Mouse (Mus musculus) hindbrain, embryonic 13.5 days (tissue): ENCODE measurements at regions not wholly inside any gene's neighbourhood (a gene's known extent, or its start where the extent isn't known, plus 50 kb on each side); places are given as distances from the start of the nearest gene placed in this dataset.

ENCODE experiments used
- ATAC-seq: fragments of 200-750 bp; cut with Nextera tagmentation; 2 replicates; pipeline ENCODE4 v1.8.0; 2017; ENCODE audit warnings: moderate TSS enrichment; ENCODE audit not compliant: low FRiP score
- H3K27ac ChIP-seq: fragments of 300-500 bp; sonication (generic); 2 replicates; pipeline ENCODE4 v1.5.1; 2015; ENCODE audit warnings: inconsistent platforms, mild to moderate bottlenecking, moderate library complexity
- H3K27me3 ChIP-seq: fragments of 300-500 bp; sonication (generic); 2 replicates; pipeline ENCODE4 v1.6.1; 2015; ENCODE audit warnings: mild to moderate bottlenecking, inconsistent platforms
- H3K36me3 ChIP-seq: fragments of 300-500 bp; sonication (generic); 2 replicates; pipeline ENCODE4 v1.6.1; 2015; ENCODE audit warnings: mild to moderate bottlenecking, inconsistent platforms
- H3K4me1 ChIP-seq: fragments of 300-500 bp; sonication (generic); replicated peaks from 2 replicates; pipeline ENCODE4 v1.6.1; 2015; ENCODE audit warnings: inconsistent platforms
- H3K4me2 ChIP-seq: fragments of 300-500 bp; sonication (generic); 2 replicates; pipeline ENCODE4 v1.6.1; 2015; ENCODE audit warnings: inconsistent platforms, mild to moderate bottlenecking, moderate library complexity
- H3K4me3 ChIP-seq: fragments of 300-500 bp; sonication (generic); 2 replicates; pipeline ENCODE4 v1.5.1; 2015; ENCODE audit warnings: mild to moderate bottlenecking, inconsistent platforms
- H3K9ac ChIP-seq: fragments of 300-500 bp; sonication (generic); 2 replicates; pipeline ENCODE4 v1.6.1; 2015; ENCODE audit warnings: mild to moderate bottlenecking, inconsistent platforms
- H3K9me3 ChIP-seq: fragments of 300-500 bp; sonication (generic); 2 replicates; pipeline ENCODE4 v1.6.1; 2016; ENCODE audit warnings: inconsistent platforms
- WGBS: fragments of 180-500 bp; shearing (Covaris S2); methylation state at CpG from one replicate; pipeline ENCODE4 v1.1.7; 2015; 5-methylcytosine and 5-hydroxymethylcytosine counted together

DNA sequence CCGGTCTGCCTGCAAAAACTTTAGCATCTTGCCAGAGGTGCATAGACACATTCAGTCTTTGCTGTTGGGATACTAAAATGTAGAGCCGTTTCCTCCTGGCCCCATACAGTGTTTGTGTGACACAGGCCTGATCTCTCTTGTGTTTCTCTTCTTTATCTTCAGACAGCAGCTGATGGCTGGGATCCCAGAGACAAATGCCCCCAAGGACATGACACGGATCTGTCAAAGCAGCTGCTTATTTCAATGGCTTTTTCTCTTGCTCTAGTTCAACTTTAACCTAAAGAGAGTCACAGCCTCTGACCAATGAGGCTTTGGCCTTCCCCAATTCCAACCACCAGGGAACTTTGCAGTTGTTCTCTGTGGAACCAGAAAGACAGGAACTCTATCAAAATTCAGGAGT is 211.7 kb upstream of the Fam19a5 start:
- H3K4me3 ChIP-seq, result no peak overlapping the region

DNA sequence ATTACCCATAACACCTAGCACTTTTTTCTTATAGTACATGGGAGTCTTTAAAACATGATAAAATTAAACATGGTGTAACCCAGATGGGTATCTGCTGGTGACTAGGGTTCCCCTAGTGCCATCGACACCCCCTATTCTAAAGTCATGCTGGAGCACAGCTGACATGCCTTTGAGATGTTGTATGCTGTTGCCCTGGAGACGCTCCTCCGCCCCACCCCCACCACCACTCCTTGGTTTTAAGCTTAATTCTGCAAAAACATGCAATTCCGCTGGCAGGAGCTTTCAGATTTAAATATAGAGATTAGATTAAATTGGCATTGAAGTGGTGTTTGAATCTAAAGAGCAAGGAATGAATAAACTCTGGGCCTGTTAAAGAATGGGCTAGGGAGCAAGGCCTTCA is 210.6 kb upstream of the Fam19a5 start:
- no peaks in the 10 kb centered on the region for H3K36me3 ChIP-seq
- H3K4me3 ChIP-seq, result no peak overlapping the region
- ATAC-seq, result no peak
- H3K9ac ChIP-seq, result no peak overlapping the region
- WGBS, result 79% methylated on average over 4 of the region's 4 CpGs
- H3K27me3 ChIP-seq, result no peaks in the 10 kb centered on the region
- no peaks in the 10 kb centered on the region for H3K9me3 ChIP-seq
- H3K27ac ChIP-seq, result no peak overlapping the region
- peaks cover 17% of the 10 kb centered on the region for H3K4me1 ChIP-seq
- H3K4me2 ChIP-seq, result no peak overlapping the region

More for the DNA sequence above, 211.7 kb upstream of the Fam19a5 start:
- Histone ChIP-seq H3K4me2 (no peak overlapping the region), H3K9me3 (no peaks in the 10 kb centered on the region), H3K36me3 (no peaks in the 10 kb centered on the region), H3K4me1 (peaks cover 17% of the 10 kb centered on the region), H3K27me3 (no peaks in the 10 kb centered on the region), H3K27ac (no peak overlapping the region), H3K9ac (no peak overlapping the region)
- ATAC-seq, result no peak
- WGBS, result 74% methylated on average over 3 of the region's 3 CpGs

DNA sequence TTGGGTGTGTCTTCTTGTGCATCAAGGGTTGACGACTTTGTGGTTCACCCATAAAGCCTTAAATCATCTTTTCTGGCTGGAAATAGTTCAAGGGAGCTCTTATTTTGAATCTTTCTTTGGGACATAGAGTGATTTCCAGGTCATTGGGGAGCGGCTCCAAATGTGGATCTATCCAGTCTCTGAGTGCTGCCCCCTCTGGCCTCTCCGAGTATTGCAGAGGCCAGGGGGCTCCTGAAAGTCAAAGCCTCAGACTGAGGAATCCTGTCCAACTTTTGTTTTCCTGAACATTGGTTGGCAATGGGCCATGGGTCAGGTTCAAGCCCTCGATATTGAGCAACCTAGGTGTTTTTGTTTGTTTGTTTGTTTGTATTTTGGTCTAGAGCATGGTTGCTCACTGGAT is 209.7 kb upstream of the Fam19a5 start:
- Histone ChIP-seq H3K27ac (no peak overlapping the region), H3K4me2 (no peak overlapping the region), H3K27me3 (no peaks in the 10 kb centered on the region), H3K9ac (no peak overlapping the region), H3K4me1 (peaks cover 20% of the 10 kb centered on the region), H3K9me3 (no peaks in the 10 kb centered on the region), H3K36me3 (no peaks in the 10 kb centered on the region), H3K4me3 (no peak overlapping the region)
- 83% methylated on average over 4 of the region's 4 CpGs for WGBS
- no peak for ATAC-seq

DNA sequence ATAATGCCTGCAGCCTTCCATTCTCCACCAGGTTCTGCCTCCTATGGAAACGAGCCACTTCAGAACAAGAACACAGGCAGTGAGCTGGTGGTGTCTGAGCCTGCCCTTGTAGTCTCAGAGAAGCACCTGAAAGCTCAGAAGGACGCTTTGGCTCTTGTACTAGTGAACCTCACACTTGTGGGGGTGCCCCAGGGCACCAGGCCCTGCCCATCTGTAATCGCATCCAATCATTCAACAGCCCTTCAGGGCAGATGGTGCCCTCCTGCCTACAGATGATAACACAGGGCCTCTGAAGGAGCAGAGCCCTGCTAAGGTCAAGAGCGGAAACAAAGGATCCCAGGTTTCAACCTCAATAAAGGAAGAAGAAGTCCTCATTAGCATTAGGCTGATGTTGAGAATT is 208.8 kb upstream of the Fam19a5 start:
- WGBS, result 75% methylated on average over 4 of the region's 4 CpGs
- Histone ChIP-seq H3K27ac (peak overlapping the region; percentile 4; the same call in 1 of the 2 replicates), H3K4me3 (no peak overlapping the region), H3K9ac (no peak overlapping the region), H3K27me3 (no peaks in the 10 kb centered on the region), H3K4me1 (peaks cover 21% of the 10 kb centered on the region), H3K9me3 (no peaks in the 10 kb centered on the region), H3K4me2 (no peak overlapping the region), H3K36me3 (no peaks in the 10 kb centered on the region)
- no peak for ATAC-seq

DNA sequence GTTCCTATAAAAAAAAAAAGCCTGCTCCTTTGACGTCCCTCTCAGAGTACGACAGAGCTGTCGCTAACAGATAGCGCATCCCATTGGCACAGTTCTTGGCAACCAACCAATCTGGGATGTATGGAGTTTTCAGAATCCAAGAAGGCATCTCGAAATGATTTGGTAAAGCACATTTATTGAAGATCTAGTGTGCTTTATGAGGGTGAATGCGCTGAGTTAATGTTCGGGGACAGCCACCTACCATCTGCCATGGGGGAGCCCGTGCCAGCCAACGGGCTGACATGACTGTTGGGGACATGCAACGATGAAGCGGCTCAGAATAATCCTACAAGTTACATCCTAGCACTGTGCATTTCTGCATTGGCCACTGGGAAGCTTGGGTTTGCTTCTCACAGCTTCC is 208.4 kb upstream of the Fam19a5 start:
- no peak overlapping the region for H3K9ac ChIP-seq
- no peaks in the 10 kb centered on the region for H3K27me3 ChIP-seq
- no peak overlapping the region for H3K4me2 ChIP-seq
- H3K4me1 ChIP-seq, result peaks cover 21% of the 10 kb centered on the region
- no peak overlapping the region for H3K4me3 ChIP-seq
- no peak for ATAC-seq
- H3K27ac ChIP-seq, result peak overlapping the region; percentile 4; the same call in 1 of the 2 replicates
- no peaks in the 10 kb centered on the region for H3K9me3 ChIP-seq
- H3K36me3 ChIP-seq, result no peaks in the 10 kb centered on the region
- 71% methylated on average over 11 of the region's 11 CpGs for WGBS

DNA sequence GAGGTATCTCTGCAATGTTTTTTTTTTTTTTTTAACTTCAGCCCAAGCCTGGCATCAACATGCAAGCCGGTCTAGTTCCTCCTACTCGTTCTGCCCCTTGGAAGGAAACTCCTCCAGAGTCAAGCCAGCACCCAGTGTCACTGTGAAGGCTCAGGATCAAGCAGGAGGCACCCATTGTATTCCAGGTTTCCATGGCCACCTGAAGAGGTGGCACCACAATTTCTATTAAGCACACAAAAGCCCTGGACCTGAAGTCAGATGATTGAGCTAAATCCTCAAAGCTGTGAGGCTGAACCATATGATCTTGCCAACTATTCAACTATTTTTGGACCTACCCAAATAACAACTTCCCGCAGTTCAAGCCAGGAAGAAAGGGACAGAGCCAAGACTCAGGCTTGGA is 204.2 kb upstream of the Fam19a5 start:
- H3K27ac ChIP-seq, result no peak overlapping the region
- H3K9me3 ChIP-seq, result no peaks in the 10 kb centered on the region
- no peak overlapping the region for H3K9ac ChIP-seq
- no peak for ATAC-seq
- no peaks in the 10 kb centered on the region for H3K27me3 ChIP-seq
- WGBS, result 54% methylated on average over 3 of the region's 3 CpGs
- H3K4me2 ChIP-seq, result no peak overlapping the region
- H3K4me1 ChIP-seq, result peaks cover 12% of the 10 kb centered on the region
- H3K4me3 ChIP-seq, result no peak overlapping the region
- no peaks in the 10 kb centered on the region for H3K36me3 ChIP-seq

DNA sequence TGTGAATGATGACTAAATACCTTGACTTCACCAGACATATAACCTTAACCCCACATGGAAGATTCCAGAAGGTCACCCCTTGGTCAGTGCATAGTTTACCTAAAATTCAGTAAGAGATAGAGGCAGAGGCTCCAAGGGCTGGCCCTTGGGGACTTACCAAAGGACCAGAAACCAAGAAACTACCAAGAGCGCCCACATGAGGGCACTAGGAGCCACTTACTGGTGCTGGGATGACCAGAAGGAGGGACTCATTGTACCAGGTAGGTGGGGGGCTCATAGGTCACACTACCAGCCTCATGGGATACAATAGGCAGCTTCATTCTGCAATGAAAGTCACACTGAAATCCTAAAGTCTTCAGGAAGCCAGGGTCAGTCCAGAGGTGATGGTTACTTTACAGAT is 201.4 kb upstream of the Fam19a5 start:
- ATAC-seq, result no peak
- Histone ChIP-seq H3K27ac (no peak overlapping the region), H3K9me3 (no peaks in the 10 kb centered on the region), H3K27me3 (no peaks in the 10 kb centered on the region), H3K36me3 (no peaks in the 10 kb centered on the region), H3K4me1 (peaks cover 9% of the 10 kb centered on the region), H3K4me3 (no peak overlapping the region), H3K9ac (no peak overlapping the region), H3K4me2 (no peak overlapping the region)
- WGBS, result 96% methylated on average over 1 of the region's 1 CpGs

DNA sequence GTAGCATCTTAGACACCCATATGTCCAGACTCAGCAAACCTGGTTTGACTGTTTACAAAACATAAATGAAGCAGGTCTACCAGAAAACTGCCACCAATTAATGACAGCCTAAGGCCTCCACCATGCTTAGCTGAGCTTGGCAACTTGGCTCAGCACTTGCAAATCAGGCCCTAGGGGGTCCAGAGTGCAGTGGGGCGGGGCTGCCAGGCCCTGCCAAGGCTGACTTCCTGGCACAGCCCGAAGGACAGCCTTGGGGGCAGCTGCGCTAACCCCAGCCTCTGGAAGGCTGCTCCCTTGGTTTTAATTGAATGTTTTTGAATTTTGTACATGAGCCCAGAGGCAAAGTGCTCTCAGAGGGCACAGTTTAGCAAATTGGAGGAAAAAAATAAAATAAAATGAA is 198.3 kb upstream of the Fam19a5 start:
- Histone ChIP-seq H3K4me1 (peaks cover 14% of the 10 kb centered on the region), H3K9me3 (no peaks in the 10 kb centered on the region), H3K36me3 (no peaks in the 10 kb centered on the region), H3K4me3 (no peak overlapping the region), H3K9ac (no peak overlapping the region), H3K27me3 (no peaks in the 10 kb centered on the region), H3K27ac (no peak overlapping the region), H3K4me2 (no peak overlapping the region)
- ATAC-seq, result no peak
- WGBS, result 64% methylated on average over 3 of the region's 3 CpGs

DNA sequence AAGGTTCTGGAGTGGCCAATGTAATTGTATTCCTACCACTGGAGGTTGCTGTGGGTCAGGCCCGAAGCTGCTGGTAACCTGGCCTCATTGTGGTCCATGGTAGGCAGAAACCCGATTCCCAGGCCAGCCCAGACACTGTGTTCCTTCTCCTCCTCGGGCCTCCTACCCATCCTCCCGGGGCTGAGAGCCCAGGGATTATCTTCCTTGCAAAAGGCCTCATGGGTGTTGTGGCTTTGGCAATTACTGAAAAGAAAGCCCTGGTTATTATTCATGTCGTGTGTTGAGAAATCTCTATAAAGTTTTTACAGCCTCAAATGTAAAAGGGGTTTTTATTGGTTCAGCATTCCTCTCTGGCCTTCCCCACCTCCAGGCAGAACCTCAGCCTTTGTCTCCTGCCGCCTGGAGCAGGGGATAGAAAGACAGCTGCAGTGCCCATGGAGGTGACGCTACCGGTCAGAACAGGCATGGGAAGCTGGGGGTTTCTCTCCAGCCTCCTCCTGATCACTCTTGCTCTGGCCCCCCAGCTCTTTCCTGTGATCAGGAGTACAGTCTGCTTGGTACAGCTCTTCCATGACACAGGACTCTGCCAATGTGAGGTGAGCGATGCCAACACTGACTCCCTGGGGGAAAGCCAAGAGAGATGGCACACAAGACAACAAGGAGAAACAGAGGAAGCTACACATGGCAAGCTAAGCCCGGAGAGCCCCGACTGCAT is 194.4 kb upstream of the Fam19a5 start:
- Histone ChIP-seq H3K4me1 (peaks cover 16% of the 10 kb centered on the region), H3K4me2 (no peak overlapping the region), H3K27me3 (no peaks in the 10 kb centered on the region), H3K9me3 (no peaks in the 10 kb centered on the region), H3K4me3 (no peak overlapping the region), H3K9ac (no peak overlapping the region), H3K36me3 (no peaks in the 10 kb centered on the region), H3K27ac (0 out of 2 replicates have a peak overlapping the region, but pooled peaks have one; percentile 18)
- no peak for ATAC-seq
- WGBS, result 51% methylated on average over 11 of the region's 11 CpGs

DNA sequence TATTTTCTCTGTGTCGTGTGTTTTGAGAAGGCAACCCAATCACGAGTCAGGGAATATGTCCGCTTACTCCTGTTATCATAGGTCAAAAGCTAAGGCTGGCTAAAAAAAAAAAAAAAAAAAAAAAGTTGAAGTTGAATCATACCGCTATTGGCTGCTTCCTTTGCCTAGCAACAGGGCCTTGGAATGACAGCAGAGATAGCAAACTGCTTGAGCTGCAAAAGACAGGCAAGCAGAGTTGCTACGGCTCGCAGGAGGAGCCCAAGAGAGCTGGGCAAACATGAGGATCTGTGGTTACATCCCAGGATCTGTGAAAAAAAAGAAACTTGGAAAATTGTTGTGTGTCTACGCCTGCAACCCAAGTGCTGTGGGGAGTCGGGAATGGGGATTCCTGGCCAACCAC is 191.3 kb upstream of the Fam19a5 start:
- WGBS, result 76% methylated on average over 8 of the region's 8 CpGs
- H3K27me3 ChIP-seq, result no peaks in the 10 kb centered on the region
- no peaks in the 10 kb centered on the region for H3K36me3 ChIP-seq
- H3K4me2 ChIP-seq, result no peak overlapping the region
- no peak overlapping the region for H3K9ac ChIP-seq
- no peaks in the 10 kb centered on the region for H3K9me3 ChIP-seq
- no peak overlapping the region for H3K4me3 ChIP-seq
- no peak for ATAC-seq
- H3K27ac ChIP-seq, result no peak overlapping the region
- H3K4me1 ChIP-seq, result peaks cover 11% of the 10 kb centered on the region

DNA sequence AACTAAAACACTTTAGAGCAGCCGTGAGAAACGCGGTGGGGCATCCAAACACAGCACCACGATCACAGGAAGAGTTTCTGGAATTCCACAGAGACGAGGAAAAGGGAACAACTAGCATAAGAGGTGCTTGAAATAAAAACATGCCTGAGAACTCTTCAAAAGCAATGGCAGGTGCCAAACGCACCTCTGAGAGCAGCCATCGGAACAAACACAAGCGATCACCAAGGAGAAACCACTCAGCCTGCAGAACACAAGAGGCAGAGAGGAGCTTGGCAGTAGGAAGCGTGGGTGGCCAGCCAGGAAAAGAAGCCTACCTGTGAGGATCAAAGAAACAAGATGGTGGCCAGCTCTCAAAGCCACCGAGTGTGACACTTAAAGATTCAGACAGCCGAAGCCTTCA is 190.2 kb upstream of the Fam19a5 start:
- Histone ChIP-seq H3K4me3 (no peak overlapping the region), H3K4me2 (no peak overlapping the region)
- WGBS, result 90% methylated on average over 11 of the region's 11 CpGs

DNA sequence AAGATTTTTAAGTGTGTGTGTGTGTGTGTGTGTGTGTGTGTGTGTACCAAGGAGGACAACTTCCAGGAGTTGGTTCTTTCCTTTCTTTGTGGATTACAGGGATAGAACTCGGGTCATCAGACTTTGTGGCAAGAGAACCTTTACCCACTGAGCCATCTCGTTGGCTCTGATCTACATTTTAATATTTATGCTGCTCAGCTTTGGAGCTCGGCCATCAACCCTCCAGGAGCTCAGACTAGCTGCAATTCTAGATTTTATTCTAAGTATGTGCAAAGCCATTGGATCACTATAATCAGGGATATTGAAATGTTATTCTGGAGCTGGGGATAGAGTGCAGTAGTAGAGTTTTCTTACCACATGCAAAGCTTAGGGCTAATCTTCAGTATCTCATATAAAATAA is 183.6 kb upstream of the Fam19a5 start:
- no peak overlapping the region for H3K9ac ChIP-seq
- no peaks in the 10 kb centered on the region for H3K36me3 ChIP-seq
- ATAC-seq, result no peak
- no peak overlapping the region for H3K4me2 ChIP-seq
- no peaks in the 10 kb centered on the region for H3K27me3 ChIP-seq
- no peaks in the 10 kb centered on the region for H3K9me3 ChIP-seq
- no peak overlapping the region for H3K4me3 ChIP-seq
- H3K4me1 ChIP-seq, result no peaks in the 10 kb centered on the region
- no peak overlapping the region for H3K27ac ChIP-seq
- 91% methylated on average over 3 of the region's 3 CpGs for WGBS

More for the DNA sequence above, 190.2 kb upstream of the Fam19a5 start:
- no peaks in the 10 kb centered on the region for H3K36me3 ChIP-seq
- no peak overlapping the region for H3K27ac ChIP-seq
- no peak for ATAC-seq
- no peak overlapping the region for H3K9ac ChIP-seq
- no peaks in the 10 kb centered on the region for H3K27me3 ChIP-seq
- no peaks in the 10 kb centered on the region for H3K9me3 ChIP-seq
- H3K4me1 ChIP-seq, result peaks cover 11% of the 10 kb centered on the region

DNA sequence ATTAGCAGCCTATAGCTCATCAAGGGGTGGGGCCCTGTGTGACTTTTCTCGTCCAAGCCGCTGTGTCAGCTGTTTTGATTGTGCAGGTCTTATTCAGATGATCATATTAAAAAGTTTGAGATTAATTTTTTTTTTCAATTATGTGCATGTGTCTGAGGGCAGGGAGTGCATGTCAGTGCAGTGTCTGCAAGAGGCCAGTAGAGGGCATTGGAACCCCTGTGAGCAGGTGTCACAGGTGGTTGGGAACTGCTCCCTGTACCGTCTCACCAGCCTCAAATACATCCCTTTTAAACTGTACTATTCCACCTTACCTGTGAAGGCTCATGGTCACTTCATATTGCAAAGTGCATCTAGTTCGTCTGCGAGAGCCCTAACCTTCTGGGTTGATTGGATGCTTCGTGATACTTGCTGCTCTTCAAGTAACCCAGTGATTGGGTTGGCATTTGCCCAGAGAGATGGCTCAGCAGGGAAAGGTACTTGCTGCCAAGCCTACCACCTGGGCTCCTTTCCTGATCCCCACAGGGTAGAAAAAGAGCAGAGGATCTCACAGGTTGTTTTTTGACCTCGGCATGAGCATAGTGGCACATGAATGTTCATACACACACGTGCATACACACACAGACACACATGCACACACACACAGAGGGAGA is 178.3 kb upstream of the Fam19a5 start:
- Histone ChIP-seq H3K9me3 (peaks cover 3% of the 10 kb centered on the region; the same call in 1 of the 2 replicates), H3K27me3 (no peaks in the 10 kb centered on the region), H3K9ac (no peak overlapping the region), H3K36me3 (no peaks in the 10 kb centered on the region), H3K4me3 (no peak overlapping the region), H3K4me1 (no peaks in the 10 kb centered on the region), H3K4me2 (no peak overlapping the region), H3K27ac (no peak overlapping the region)
- no peak for ATAC-seq
- WGBS, result 50% methylated on average over 8 of the region's 8 CpGs
